Mouse (Mus musculus): Measurements from ENCODE around the gene Ddhd1. TPM values are rescaled to one million over a fixed set of nuclear protein-coding genes. Genes with fewer than 3 reads are reported as not detected.

The Ddhd1 gene
- total and polyA plus RNA-seq, 2 experiments from 2014 or later, result 3.6 to 12.0 TPM

GRCm38 (mm10) chr14:45648999-45649818 lies 8.7 kb downstream of the Ddhd1 start:
- H3K36me3 ChIP-seq (replicated peaks; ENCODE audit: control insufficient read depth, insufficient read depth, low read length), result no peaks in the 10 kb centered on the region
- WGBS, result 52% methylated on average over 11 of the region's 11 CpGs
- no peak overlapping the region for H3K4me3 ChIP-seq (ENCODE audit: low read depth, low read length)
- H3K27me3 ChIP-seq (ENCODE audit: control insufficient read depth, insufficient read depth, low read length), result no peaks in the 10 kb centered on the region
- DNase-seq (ENCODE audit: low spot score) (peak; percentile 5), ATAC-seq (ENCODE audit: insufficient read depth, low read depth) (no peak)
- H3K27ac ChIP-seq (ENCODE audit: low read depth), result no peak overlapping the region
- no peaks in the 10 kb centered on the region for H3K9me3 ChIP-seq (replicated peaks; ENCODE audit: control insufficient read depth, low read length)
- no peak overlapping the region for H3K4me2 ChIP-seq (ENCODE audit: low read depth, low read length)
- TF ChIP-seq EP300 (IDR thresholded peaks at IDR 0.05; ENCODE audit: low read depth), result no peak
- TF ChIP-seq CTCF (IDR thresholded peaks at IDR 0.05; ENCODE audit: low read depth), result no peak
- no peak overlapping the region for H3K9ac ChIP-seq (replicated peaks; ENCODE audit: low read depth, low read length)
- H3K4me1 ChIP-seq (ENCODE audit: control insufficient read depth, insufficient read depth), result peaks cover 39% of the 10 kb centered on the region

- H3K9me3 ChIP-seq (replicated peaks; ENCODE audit: control insufficient read depth, low read length), result no peaks in the 10 kb centered on the region
- peaks cover 35% of the 10 kb centered on the region for H3K4me1 ChIP-seq (ENCODE audit: control insufficient read depth, insufficient read depth)
- DNase-seq (ENCODE audit: low spot score), result no peak
- WGBS, result 63% methylated on average over 3 of the region's 3 CpGs
- H3K27me3 ChIP-seq (ENCODE audit: control insufficient read depth, insufficient read depth, low read length), result no peaks in the 10 kb centered on the region
- no peak for TF ChIP-seq CTCF (IDR thresholded peaks at IDR 0.05; ENCODE audit: low read depth)
- no peak for TF ChIP-seq EP300 (IDR thresholded peaks at IDR 0.05; ENCODE audit: low read depth)
- no peak overlapping the region for H3K4me2 ChIP-seq (ENCODE audit: low read depth, low read length)
- H3K4me3 ChIP-seq (ENCODE audit: low read depth, low read length), result no peak overlapping the region
- H3K36me3 ChIP-seq (replicated peaks; ENCODE audit: control insufficient read depth, insufficient read depth, low read length), result no peaks in the 10 kb centered on the region
- no peak overlapping the region for H3K9ac ChIP-seq (replicated peaks; ENCODE audit: low read depth, low read length)
- no peak overlapping the region for H3K27ac ChIP-seq (ENCODE audit: low read depth)
- no peak for ATAC-seq (ENCODE audit: insufficient read depth, low read depth)
Measured at GRCm38 (mm10) chr14:45648144-45648543, 9.8 kb downstream of the Ddhd1 start.

GRCm38 (mm10) chr14:45647632-45648031 lies 10.3 kb downstream of the Ddhd1 start:
- Histone ChIP-seq H3K9me3 (replicated peaks; ENCODE audit: control insufficient read depth, low read length) (no peaks in the 10 kb centered on the region), H3K36me3 (replicated peaks; ENCODE audit: control insufficient read depth, insufficient read depth, low read length) (no peaks in the 10 kb centered on the region), H3K27ac (ENCODE audit: low read depth) (no peak overlapping the region; the same call in 1 of the 2 replicates), H3K27me3 (ENCODE audit: control insufficient read depth, insufficient read depth, low read length) (no peaks in the 10 kb centered on the region), H3K4me3 (ENCODE audit: low read depth, low read length) (no peak overlapping the region), H3K4me2 (ENCODE audit: low read depth, low read length) (0 out of 2 replicates have a peak overlapping the region, but pooled peaks have one; percentile 16), H3K9ac (replicated peaks; ENCODE audit: low read depth, low read length) (no peak overlapping the region), H3K4me1 (ENCODE audit: control insufficient read depth, insufficient read depth) (peaks cover 30% of the 10 kb centered on the region)
- peak; percentile 46 for DNase-seq (ENCODE audit: low spot score)
- 36% methylated on average over 11 of the region's 11 CpGs for WGBS
- ATAC-seq (ENCODE audit: insufficient read depth, low read depth), result peak; percentile 66
- TF ChIP-seq CTCF (IDR thresholded peaks at IDR 0.05; ENCODE audit: low read depth), result no peak
- TF ChIP-seq EP300 (IDR thresholded peaks at IDR 0.05; ENCODE audit: low read depth), result no peak

DNA sequence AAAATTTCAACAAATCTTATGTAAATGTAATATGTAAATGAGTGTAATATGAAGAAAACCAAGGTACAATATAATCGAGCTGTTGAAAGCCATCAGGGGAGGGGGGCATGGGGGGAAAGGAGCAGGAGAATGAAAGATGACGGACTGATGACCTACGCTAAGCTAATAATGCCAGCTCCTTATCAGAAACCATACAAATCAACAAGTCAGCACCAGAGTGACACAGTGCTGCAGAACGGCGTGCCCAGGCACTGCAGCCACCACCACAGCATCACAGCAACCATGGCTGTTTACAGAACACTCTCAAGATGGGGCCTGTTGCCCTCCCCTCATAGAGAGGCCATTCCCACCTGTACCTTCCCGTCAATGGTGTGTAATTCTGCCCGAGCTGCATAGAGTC lies 10.8 kb downstream of the Ddhd1 start:
- peaks cover 32% of the 10 kb centered on the region for H3K4me1 ChIP-seq (ENCODE audit: control insufficient read depth, insufficient read depth)
- DNase-seq (ENCODE audit: low spot score) (peak; percentile 45), ATAC-seq (ENCODE audit: insufficient read depth, low read depth) (peak; percentile 70)
- H3K36me3 ChIP-seq (replicated peaks; ENCODE audit: control insufficient read depth, insufficient read depth, low read length), result no peaks in the 10 kb centered on the region
- H3K27me3 ChIP-seq (ENCODE audit: control insufficient read depth, insufficient read depth, low read length), result no peaks in the 10 kb centered on the region
- H3K9ac ChIP-seq (replicated peaks; ENCODE audit: low read depth, low read length), result no peak overlapping the region
- H3K4me3 ChIP-seq (ENCODE audit: low read depth, low read length), result no peak overlapping the region
- TF ChIP-seq EP300 (IDR thresholded peaks at IDR 0.05; ENCODE audit: low read depth) (no peak), CTCF (IDR thresholded peaks at IDR 0.05; ENCODE audit: low read depth) (no peak)
- no peaks in the 10 kb centered on the region for H3K9me3 ChIP-seq (replicated peaks; ENCODE audit: control insufficient read depth, low read length)
- H3K27ac ChIP-seq (ENCODE audit: low read depth), result no peak overlapping the region
- peak overlapping the region; percentile 16; the same call in 1 of the 2 replicates for H3K4me2 ChIP-seq (ENCODE audit: low read depth, low read length)
- WGBS, result 42% methylated on average over 7 of the region's 7 CpGs

DNA sequence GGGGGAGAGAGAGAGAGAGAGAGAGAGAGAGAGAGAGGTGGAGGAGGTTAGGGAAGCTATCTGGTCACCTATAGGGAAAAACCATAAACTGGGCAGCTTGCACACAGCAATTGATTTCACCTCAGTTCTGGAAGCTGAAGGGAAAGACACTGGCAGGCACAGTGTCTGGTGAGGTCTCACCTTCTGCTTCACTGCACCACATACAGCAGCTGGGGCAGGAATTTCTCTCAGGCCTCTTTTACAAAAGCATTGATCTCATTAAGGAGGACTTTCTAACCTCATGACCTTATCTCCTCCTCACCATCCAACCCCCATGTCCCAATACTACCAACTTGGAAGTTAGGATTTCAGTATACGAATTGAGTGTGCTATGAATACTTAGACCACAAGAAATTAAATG lies 13.2 kb downstream of the Ddhd1 start:
- no peak for DNase-seq (ENCODE audit: low spot score)
- Histone ChIP-seq H3K4me3 (ENCODE audit: low read depth, low read length) (no peak overlapping the region), H3K4me1 (ENCODE audit: control insufficient read depth, insufficient read depth) (peaks cover 35% of the 10 kb centered on the region), H3K36me3 (replicated peaks; ENCODE audit: control insufficient read depth, insufficient read depth, low read length) (no peaks in the 10 kb centered on the region), H3K4me2 (ENCODE audit: low read depth, low read length) (no peak overlapping the region), H3K27ac (ENCODE audit: low read depth) (no peak overlapping the region), H3K9me3 (replicated peaks; ENCODE audit: control insufficient read depth, low read length) (no peaks in the 10 kb centered on the region), H3K9ac (replicated peaks; ENCODE audit: low read depth, low read length) (no peak overlapping the region), H3K27me3 (ENCODE audit: control insufficient read depth, insufficient read depth, low read length) (no peaks in the 10 kb centered on the region)
- TF ChIP-seq EP300 (IDR thresholded peaks at IDR 0.05; ENCODE audit: low read depth) (no peak), CTCF (IDR thresholded peaks at IDR 0.05; ENCODE audit: low read depth) (no peak)
- ATAC-seq (ENCODE audit: insufficient read depth, low read depth), result no peak
- 74% methylated on average over 1 of the region's 1 CpGs for WGBS
